Mouse (Mus musculus) thymus, adult 2 months (tissue): ENCODE data around the gene Ctsh. TPM values are rescaled to one million over a fixed set of nuclear protein-coding genes. Genes with fewer than 3 reads are reported as not detected.
A peak's percentile ranks its signal among the peaks of the same experiment; 100 is the strongest.

ENCODE experiments used
- DNase-seq: peaks from one replicate; pipeline ENCODE4 v3.0.0; 2021
- H3K27ac ChIP-seq: fragments of 200-500 bp; 2 replicates; pipeline ENCODE4 v1.5.1; 2012; ENCODE audit warnings: low read length, control low read depth; ENCODE audit not compliant: control insufficient read depth, insufficient read depth
- H3K27me3 ChIP-seq: fragments of 200-500 bp; 2 replicates; pipeline ENCODE4 v1.6.1; 2012; ENCODE audit warnings: mild to moderate bottlenecking, low read length, moderate library complexity, mixed read lengths; ENCODE audit not compliant: control insufficient read depth, insufficient read depth
- H3K36me3 ChIP-seq: fragments of 200-500 bp; 2 replicates; pipeline ENCODE4 v1.6.1; 2012; ENCODE audit warnings: mild to moderate bottlenecking, low read length, moderate library complexity; ENCODE audit not compliant: control insufficient read depth, insufficient read depth
- H3K4me1 ChIP-seq: fragments of 200-500 bp; replicated peaks from 2 replicates; pipeline ENCODE4 v1.6.1; 2012; ENCODE audit warnings: low read length; ENCODE audit not compliant: control insufficient read depth, insufficient read depth
- H3K4me3 ChIP-seq: fragments of 200-500 bp; 2 replicates; pipeline ENCODE4 v1.5.1; 2012; ENCODE audit warnings: mild to moderate bottlenecking, low read length, control low read depth, moderate library complexity; ENCODE audit not compliant: control insufficient read depth, insufficient read depth
- CTCF ChIP-seq: fragments of 200-500 bp; IDR thresholded peaks from 2 replicates; pipeline ENCODE4 v1.5.1; 2012; ENCODE audit warnings: mild to moderate bottlenecking, control low read depth, low read length, moderate library complexity, borderline replicate concordance; ENCODE audit not compliant: control insufficient read depth, poor library complexity, insufficient read depth; ENCODE audit errors: extremely low read depth
- POLR2A ChIP-seq: fragments of 200-500 bp; IDR thresholded peaks from 2 replicates; pipeline ENCODE4 v1.6.1; 2012; ENCODE audit warnings: mild to moderate bottlenecking, low read length, control low read depth, moderate library complexity; ENCODE audit not compliant: control insufficient read depth, poor library complexity, insufficient read depth; ENCODE audit errors: extremely low read depth
- WGBS: fragments of 180-500 bp; shearing (Covaris S2); methylation state at CpG from one replicate; pipeline ENCODE4 v1.1.7; 2018; 5-methylcytosine and 5-hydroxymethylcytosine counted together
- polyA plus RNA-seq: library from polyadenylated mRNA; depleted of rRNA; stranded (reverse); fragments of >200 nt; gene quantifications from 2 replicates; pipeline ENCODE4 v1.2.3, GENCODE M21; 2012

Ctsh gene
- polyA plus RNA-seq, 1 experiment = 38.9 TPM

DNA sequence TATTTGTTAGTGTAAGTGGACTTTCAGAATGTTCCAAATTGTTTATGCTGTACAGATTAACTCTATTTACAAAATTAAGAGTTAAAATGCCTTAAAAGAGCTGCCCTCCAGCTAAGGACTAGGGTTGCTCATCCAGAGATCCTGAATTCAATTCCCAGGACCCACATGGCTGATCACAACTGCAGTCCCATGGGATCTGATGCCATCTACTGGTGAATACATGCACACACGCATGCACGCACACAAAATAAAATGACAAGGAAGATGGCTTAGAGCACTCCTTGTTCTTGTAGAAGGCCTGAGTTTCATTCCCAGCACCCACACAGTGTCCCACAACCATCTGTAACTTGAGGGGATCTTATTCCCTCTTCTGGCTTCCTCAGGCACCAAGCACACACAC lies 46.8 kb downstream of the Ctsh start:
- no peaks in the 10 kb centered on the region for H3K27me3 ChIP-seq
- DNase-seq = no peak
- H3K4me1 ChIP-seq = no peaks in the 10 kb centered on the region
- no peak overlapping the region for H3K4me3 ChIP-seq
- H3K36me3 ChIP-seq = peaks cover 78% of the 10 kb centered on the region
- TF ChIP-seq CTCF (no peak), POLR2A (no peak)
- H3K27ac ChIP-seq = no peak overlapping the region
- 85% methylated on average over 2 of the region's 2 CpGs for WGBS

- Histone ChIP-seq H3K4me3 (no peak overlapping the region), H3K4me1 (0 out of 2 replicates have a peak, but pooled peaks cover 2% of the 10 kb centered on the region), H3K27me3 (no peaks in the 10 kb centered on the region), H3K36me3 (peaks cover 65% of the 10 kb centered on the region), H3K27ac (no peak overlapping the region)
- no peak for DNase-seq
- 93% methylated on average over 1 of the region's 1 CpGs for WGBS
- no peak for TF ChIP-seq CTCF
- no peak for TF ChIP-seq POLR2A
These were observed 51.5 kb downstream of the Ctsh start for GRCm38 (mm10) chr9:90105462-90105861.

GRCm38 (mm10) chr9:90106915-90107314 lies 53.0 kb downstream of the Ctsh start:
- Histone ChIP-seq H3K4me1 (0 out of 2 replicates have a peak, but pooled peaks cover 2% of the 10 kb centered on the region), H3K27ac (no peak overlapping the region), H3K4me3 (no peak overlapping the region), H3K36me3 (peaks cover 55% of the 10 kb centered on the region), H3K27me3 (no peaks in the 10 kb centered on the region)
- 93% methylated on average over 1 of the region's 1 CpGs for WGBS
- DNase-seq = no peak
- TF ChIP-seq POLR2A = no peak
- TF ChIP-seq CTCF = no peak

DNA sequence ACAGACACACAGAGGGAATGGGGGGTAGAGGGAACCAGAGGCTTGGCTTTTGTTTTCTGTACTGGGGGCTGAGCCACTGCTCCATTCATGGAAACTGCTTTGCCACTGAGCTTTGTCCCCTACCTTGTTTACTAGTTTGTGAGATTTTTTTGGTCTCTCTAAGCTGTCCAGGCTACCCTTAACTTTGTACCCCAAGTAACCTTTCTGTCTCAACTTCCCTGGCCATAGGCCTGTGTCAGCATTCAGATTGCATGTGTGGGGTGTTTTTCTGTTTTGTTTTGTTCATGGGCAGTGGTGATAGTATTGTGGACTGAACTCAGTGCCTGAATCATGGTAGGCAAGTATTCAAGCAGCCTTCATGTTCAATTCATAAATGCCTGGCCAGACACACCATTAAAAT lies 54.3 kb downstream of the Ctsh start:
- H3K27me3 ChIP-seq = no peaks in the 10 kb centered on the region
- H3K4me3 ChIP-seq = no peak overlapping the region
- TF ChIP-seq POLR2A = no peak
- no peak for DNase-seq
- no peak overlapping the region for H3K27ac ChIP-seq
- peaks cover 46% of the 10 kb centered on the region for H3K36me3 ChIP-seq
- peaks cover 5% of the 10 kb centered on the region; the same call in 1 of the 2 replicates for H3K4me1 ChIP-seq

GRCm38 (mm10) chr9:90109386-90109785 lies 55.4 kb downstream of the Ctsh start:
- 32% methylated on average over 6 of the region's 6 CpGs for WGBS
- Histone ChIP-seq H3K4me3 (no peak overlapping the region), H3K4me1 (peaks cover 5% of the 10 kb centered on the region; the same call in 1 of the 2 replicates), H3K36me3 (peaks cover 34% of the 10 kb centered on the region), H3K27me3 (no peaks in the 10 kb centered on the region), H3K27ac (no peak overlapping the region)
- no peak for TF ChIP-seq POLR2A
- TF ChIP-seq CTCF = no peak
- DNase-seq = no peak

DNA sequence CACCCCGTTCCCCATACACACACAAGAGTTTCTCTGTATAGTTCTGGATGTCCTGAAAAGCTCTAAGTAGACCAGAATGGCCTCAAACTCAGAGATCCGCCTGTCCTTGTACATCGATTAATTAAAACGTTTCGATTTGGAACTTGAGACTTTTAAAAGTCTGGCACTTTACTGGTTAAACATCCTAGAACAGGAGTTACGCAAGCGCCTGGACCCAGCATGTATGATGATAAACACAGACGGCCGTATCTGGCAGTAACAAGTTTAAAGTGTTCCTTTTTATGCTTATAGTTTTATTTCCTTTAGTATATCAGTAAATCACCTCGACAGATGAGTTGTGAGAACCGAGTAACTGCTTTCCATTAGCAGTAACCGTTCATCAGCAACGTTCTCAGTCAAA lies 59.2 kb downstream of the Ctsh start:
- TF ChIP-seq POLR2A = no peak
- no peak for TF ChIP-seq CTCF
- peak overlapping the region; percentile 93; the same call in 1 of the 2 replicates for H3K4me3 ChIP-seq
- peaks cover 9% of the 10 kb centered on the region for H3K4me1 ChIP-seq
- no peaks in the 10 kb centered on the region for H3K27me3 ChIP-seq
- DNase-seq = no peak
- no peak overlapping the region for H3K27ac ChIP-seq
- under 1% methylated on average over 13 of the region's 13 CpGs for WGBS
- peaks cover 11% of the 10 kb centered on the region for H3K36me3 ChIP-seq

DNA sequence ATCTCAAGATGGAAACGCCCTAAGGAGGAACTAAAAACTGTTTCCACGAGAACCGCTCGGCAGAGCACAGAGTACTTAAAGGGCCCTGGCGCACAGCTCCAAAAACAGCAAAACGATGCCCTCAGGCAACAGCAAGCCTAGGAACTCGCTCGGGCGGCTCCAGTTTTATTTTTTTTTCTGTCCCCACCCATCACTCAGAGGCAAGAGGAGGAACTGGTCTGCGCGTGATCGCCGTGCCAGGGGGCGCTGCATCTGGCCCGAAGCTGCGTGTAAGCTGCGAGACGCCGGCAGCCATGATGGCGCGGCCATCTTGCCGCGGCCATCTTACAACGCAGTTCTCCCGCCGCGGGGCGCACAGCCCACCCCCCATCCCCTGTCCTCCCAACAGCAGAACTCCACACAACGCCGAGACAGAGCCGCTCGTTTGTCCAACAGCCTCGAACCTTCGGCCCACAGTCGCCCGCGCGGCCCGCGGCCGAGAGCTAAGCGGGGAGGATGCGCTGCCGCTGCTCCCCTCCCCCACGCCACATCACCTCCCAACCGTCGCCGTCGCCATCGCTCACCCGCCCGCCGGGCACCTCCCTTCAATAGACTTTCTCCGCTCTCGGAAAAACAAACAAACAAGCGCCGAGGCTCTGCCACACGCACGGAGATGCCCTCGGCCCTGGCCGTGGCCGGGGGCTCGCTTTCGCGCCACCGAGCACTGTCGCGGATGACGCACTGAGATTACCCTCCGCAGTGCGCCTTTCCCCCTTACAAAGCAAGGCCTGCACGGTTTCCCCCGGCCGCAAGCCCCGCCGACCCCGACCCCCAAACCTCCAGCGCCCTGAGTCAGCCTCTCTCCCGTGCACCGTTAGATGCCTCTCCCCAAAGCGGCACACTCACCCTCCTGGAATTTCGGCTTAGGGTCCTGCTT lies 60.0 kb downstream of the Ctsh start:
- peaks cover 9% of the 10 kb centered on the region for H3K4me1 ChIP-seq
- H3K27me3 ChIP-seq = no peaks in the 10 kb centered on the region
- DNase-seq = peak; percentile 91
- WGBS = under 1% methylated on average over 82 of the region's 82 CpGs
- peak overlapping the region; percentile 95 for H3K27ac ChIP-seq
- peak overlapping the region; percentile 93 for H3K4me3 ChIP-seq
- TF ChIP-seq CTCF (peak; percentile 74; the same call in 1 of the 2 replicates), POLR2A (0 out of 2 replicates have a peak, but pooled peaks have one; percentile 32)
- H3K36me3 ChIP-seq = peaks cover 4% of the 10 kb centered on the region; the same call in 1 of the 2 replicates
